Mouse (Mus musculus) forebrain, embryonic 16.5 days (tissue): ENCODE data around the gene Coro7. TPM values are rescaled to one million over a fixed set of nuclear protein-coding genes. Genes with fewer than 3 reads are reported as not detected.

ENCODE experiments used
- ATAC-seq: fragments of 200-750 bp; cut with Nextera tagmentation; 2 replicates; pipeline ENCODE4 v1.8.0; 2017; ENCODE audit warnings: mild to moderate bottlenecking, moderate library complexity
- H3K27ac ChIP-seq: fragments of 300-500 bp; sonication (generic); 2 replicates; pipeline ENCODE4 v1.5.1; 2014; ENCODE audit warnings: low read length, control low read depth
- H3K27me3 ChIP-seq: fragments of 300-500 bp; sonication (generic); replicated peaks from 2 replicates; pipeline ENCODE4 v1.6.1; 2014; ENCODE audit warnings: low read length; ENCODE audit not compliant: control insufficient read depth, insufficient read depth
- H3K36me3 ChIP-seq: fragments of 300-500 bp; sonication (generic); 2 replicates; pipeline ENCODE4 v1.6.1; 2014; ENCODE audit not compliant: control insufficient read depth, insufficient read depth
- H3K4me1 ChIP-seq: fragments of 300-500 bp; sonication (generic); replicated peaks from 2 replicates; pipeline ENCODE4 v1.6.1; 2014; ENCODE audit warnings: low read length; ENCODE audit not compliant: control insufficient read depth, insufficient read depth
- H3K4me2 ChIP-seq: fragments of 300-500 bp; sonication (generic); 2 replicates; pipeline ENCODE4 v1.6.1; 2014; ENCODE audit warnings: mild to moderate bottlenecking, low read length, control low read depth
- H3K4me3 ChIP-seq: fragments of 300-500 bp; sonication (generic); replicated peaks from 2 replicates; pipeline ENCODE4 v1.5.1; 2014; ENCODE audit warnings: mild to moderate bottlenecking, low read length, control low read depth
- H3K9ac ChIP-seq: fragments of 300-500 bp; sonication (generic); replicated peaks from 2 replicates; pipeline ENCODE4 v1.6.1; 2014; ENCODE audit warnings: low read depth, low read length, control low read depth
- H3K9me3 ChIP-seq: fragments of 300-500 bp; sonication (generic); 2 replicates; pipeline ENCODE4 v1.6.1; 2016; ENCODE audit warnings: low read length; ENCODE audit not compliant: control insufficient read depth
- WGBS: fragments of 180-500 bp; shearing (Covaris S2); extraction: QIAGEN DNeasy Blood & Tissue Kit; methylation state at CpG from one replicate; pipeline ENCODE4 v1.1.7; 2014; 5-methylcytosine and 5-hydroxymethylcytosine counted together
- polyA plus RNA-seq: library from polyadenylated mRNA; unstranded; fragments of >200 nt; fragmentation: Nextera tagmentation; extraction: Ambion mirVana; gene quantifications from 2 replicates; pipeline ENCODE4 v1.2.1, GENCODE M21; 2015

The Coro7 gene
- polyA plus RNA-seq, 1 experiment from 2014 or later, result 32.6 TPM

DNA sequence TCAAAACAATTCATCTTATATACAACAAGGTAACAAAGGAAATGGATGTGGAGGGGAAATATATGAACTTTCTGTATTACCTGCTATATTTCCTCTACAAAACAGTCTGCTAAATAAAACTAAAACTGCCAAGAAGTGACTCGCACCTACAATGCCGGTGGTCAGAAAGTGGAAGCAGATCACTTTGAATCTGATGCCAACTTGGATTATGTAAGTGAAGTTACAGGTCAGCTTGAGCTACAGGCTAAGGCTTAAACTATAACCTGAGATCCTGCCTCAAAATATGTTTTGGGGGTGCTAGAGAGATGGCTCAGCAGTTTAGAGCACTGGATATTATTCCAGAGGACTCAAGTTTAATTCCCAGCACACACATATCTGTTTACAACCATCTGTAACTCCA, 13.9 kb downstream of the Coro7 start:
- WGBS, result 94% methylated on average over 2 of the region's 2 CpGs
- Histone ChIP-seq H3K9ac (no peak overlapping the region), H3K4me1 (no peaks in the 10 kb centered on the region), H3K36me3 (0 out of 2 replicates have a peak, but pooled peaks cover 2% of the 10 kb centered on the region), H3K27ac (no peak overlapping the region), H3K4me3 (no peak overlapping the region), H3K27me3 (no peaks in the 10 kb centered on the region), H3K9me3 (no peaks in the 10 kb centered on the region), H3K4me2 (no peak overlapping the region)
- no peak for ATAC-seq

DNA sequence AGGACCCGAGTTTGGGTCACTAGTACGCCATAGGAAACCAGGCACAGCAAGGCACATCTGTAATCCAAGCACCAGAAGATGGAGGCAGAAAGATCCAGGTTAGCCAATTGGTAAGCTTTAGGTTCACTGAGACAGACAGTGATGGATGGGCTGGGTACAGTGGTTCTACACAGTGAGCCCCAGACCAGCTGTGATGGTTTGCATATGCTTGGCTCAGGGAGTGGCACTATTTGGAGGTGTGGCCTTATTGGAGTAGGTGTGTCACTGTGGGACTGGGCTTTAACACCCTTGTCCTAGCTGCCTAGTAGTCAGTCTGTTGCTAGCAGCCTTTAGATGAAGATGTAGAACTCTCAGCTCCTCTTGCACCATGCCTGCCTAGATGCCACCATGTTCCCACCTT, 15.8 kb downstream of the Coro7 start:
- no peaks in the 10 kb centered on the region for H3K9me3 ChIP-seq
- WGBS, result 87% methylated on average over 2 of the region's 2 CpGs
- H3K27me3 ChIP-seq, result no peaks in the 10 kb centered on the region
- no peak overlapping the region for H3K9ac ChIP-seq
- no peak overlapping the region for H3K4me3 ChIP-seq
- peaks cover 6% of the 10 kb centered on the region for H3K4me1 ChIP-seq
- 0 out of 2 replicates have a peak, but pooled peaks cover 2% of the 10 kb centered on the region for H3K36me3 ChIP-seq
- H3K27ac ChIP-seq, result no peak overlapping the region
- ATAC-seq, result no peak
- no peak overlapping the region for H3K4me2 ChIP-seq

- Histone ChIP-seq H3K27ac (no peak overlapping the region), H3K4me1 (peaks cover 8% of the 10 kb centered on the region), H3K4me3 (no peak overlapping the region), H3K9me3 (no peaks in the 10 kb centered on the region), H3K4me2 (no peak overlapping the region), H3K27me3 (no peaks in the 10 kb centered on the region), H3K9ac (no peak overlapping the region), H3K36me3 (0 out of 2 replicates have a peak, but pooled peaks cover 2% of the 10 kb centered on the region)
- WGBS, result 75% methylated on average over 2 of the region's 2 CpGs
- no peak for ATAC-seq
Measured at GRCm38 (mm10) chr16:4661605-4662004, 18.0 kb downstream of the Coro7 start.

GRCm38 (mm10) chr16:4659326-4659725, 20.3 kb downstream of the Coro7 start:
- no peak overlapping the region for H3K4me3 ChIP-seq
- H3K9me3 ChIP-seq, result no peaks in the 10 kb centered on the region
- ATAC-seq, result no peak
- H3K4me2 ChIP-seq, result no peak overlapping the region
- peaks cover 8% of the 10 kb centered on the region for H3K4me1 ChIP-seq
- H3K27me3 ChIP-seq, result no peaks in the 10 kb centered on the region
- H3K27ac ChIP-seq, result peak overlapping the region; percentile 38; the same call in 1 of the 2 replicates
- WGBS, result 10% methylated on average over 2 of the region's 2 CpGs
- H3K36me3 ChIP-seq, result 0 out of 2 replicates have a peak, but pooled peaks cover 2% of the 10 kb centered on the region
- 0 out of 2 replicates have a peak overlapping the region, but pooled peaks have one; percentile 15 for H3K9ac ChIP-seq

GRCm38 (mm10) chr16:4658781-4659245, 20.8 kb downstream of the Coro7 start:
- 0 out of 2 replicates have a peak, but pooled peaks cover 2% of the 10 kb centered on the region for H3K36me3 ChIP-seq
- peak; percentile 47; the same call in 1 of the 2 replicates for ATAC-seq
- no peak overlapping the region; the same call in 1 of the 2 replicates for H3K27ac ChIP-seq
- no peaks in the 10 kb centered on the region for H3K9me3 ChIP-seq
- H3K4me1 ChIP-seq, result peaks cover 8% of the 10 kb centered on the region
- WGBS, result 10% methylated on average over 11 of the region's 11 CpGs
- no peak overlapping the region for H3K9ac ChIP-seq
- H3K27me3 ChIP-seq, result no peaks in the 10 kb centered on the region
- H3K4me3 ChIP-seq, result no peak overlapping the region
- H3K4me2 ChIP-seq, result no peak overlapping the region

GRCm38 (mm10) chr16:4656571-4657081, 23.0 kb downstream of the Coro7 start:
- Histone ChIP-seq H3K36me3 (peaks cover 1% of the 10 kb centered on the region; the same call in 1 of the 2 replicates), H3K9me3 (no peaks in the 10 kb centered on the region), H3K27me3 (no peaks in the 10 kb centered on the region), H3K27ac (no peak overlapping the region), H3K4me3 (no peak overlapping the region), H3K4me1 (peaks cover 8% of the 10 kb centered on the region), H3K9ac (no peak overlapping the region), H3K4me2 (no peak overlapping the region)
- 59% methylated on average over 9 of the region's 9 CpGs for WGBS
- no peak for ATAC-seq

DNA sequence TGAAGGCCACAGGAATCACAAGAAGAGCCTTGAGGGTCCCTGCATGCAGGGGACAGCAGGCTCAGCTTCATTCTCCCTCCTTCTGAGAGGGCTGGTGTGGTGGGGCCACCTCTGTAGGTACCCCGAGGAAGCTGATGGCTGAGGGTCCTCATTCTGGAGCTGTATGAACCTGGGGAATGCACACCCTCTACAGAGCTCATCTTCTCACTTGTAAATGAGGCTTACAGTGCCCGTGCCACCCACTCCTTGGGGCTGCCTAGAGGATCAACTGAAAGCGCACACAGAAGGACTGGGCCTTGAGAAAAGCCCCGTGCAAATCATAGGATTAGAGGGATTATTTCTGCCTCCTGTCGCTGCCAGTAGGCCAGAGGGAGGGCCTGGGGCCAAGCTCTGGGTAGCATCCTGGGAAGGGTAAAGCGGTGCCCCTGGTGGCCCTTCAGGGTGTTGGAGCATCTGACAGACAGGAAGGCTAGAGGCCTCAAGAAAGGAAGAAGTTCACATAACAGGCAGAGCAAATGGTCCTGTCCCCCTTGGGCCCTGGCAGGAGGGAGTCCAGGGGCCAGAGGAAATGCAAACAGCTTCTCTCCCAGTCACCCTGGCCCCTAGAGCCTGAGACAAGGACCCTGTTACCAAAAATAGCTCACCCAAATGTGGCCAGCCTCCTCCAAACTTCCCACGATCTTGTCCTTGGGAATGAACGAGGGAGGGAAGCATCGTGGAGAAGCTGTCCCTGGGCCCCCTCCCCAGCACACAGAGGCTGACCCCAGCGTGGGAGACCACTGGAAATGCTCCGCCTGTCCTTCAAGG, 23.6 kb downstream of the Coro7 start:
- WGBS, result 38% methylated on average over 11 of the region's 11 CpGs
- Histone ChIP-seq H3K27me3 (no peaks in the 10 kb centered on the region), H3K9ac (no peak overlapping the region), H3K27ac (no peak overlapping the region), H3K4me1 (peaks cover 8% of the 10 kb centered on the region), H3K9me3 (no peaks in the 10 kb centered on the region), H3K4me2 (no peak overlapping the region), H3K36me3 (no peaks in the 10 kb centered on the region; the same call in 1 of the 2 replicates), H3K4me3 (no peak overlapping the region)
- ATAC-seq, result 0 out of 2 replicates have a peak, but pooled peaks have one; percentile 10

DNA sequence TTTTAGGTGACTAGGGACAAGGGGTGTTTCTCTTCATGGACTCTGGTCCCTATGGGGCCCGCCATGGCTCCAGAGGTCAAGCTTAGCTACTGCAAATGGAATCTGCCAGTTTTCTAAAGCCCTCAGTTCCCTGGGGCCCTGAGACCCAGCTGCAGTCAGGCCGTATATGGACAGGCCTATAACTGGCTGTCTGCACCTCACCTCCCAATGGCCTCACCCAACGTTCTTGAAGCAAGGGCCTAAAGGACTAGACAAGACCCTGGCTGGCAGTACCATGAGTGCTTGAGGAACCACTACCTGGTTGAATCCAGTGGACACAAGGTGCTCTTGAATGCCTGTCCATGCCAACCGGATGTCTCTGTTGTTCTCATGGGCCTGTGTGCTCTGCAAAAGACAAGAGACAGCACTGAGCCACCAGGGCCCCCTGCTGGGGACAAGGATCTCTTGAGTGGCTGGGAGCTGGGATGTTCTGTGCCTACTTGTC, 24.3 kb downstream of the Coro7 start:
- no peaks in the 10 kb centered on the region for H3K27me3 ChIP-seq
- H3K9ac ChIP-seq, result no peak overlapping the region
- no peak overlapping the region for H3K4me3 ChIP-seq
- no peak overlapping the region for H3K4me2 ChIP-seq
- WGBS, result 78% methylated on average over 4 of the region's 4 CpGs
- peaks cover 8% of the 10 kb centered on the region for H3K4me1 ChIP-seq
- no peak overlapping the region for H3K27ac ChIP-seq
- H3K36me3 ChIP-seq, result no peaks in the 10 kb centered on the region; the same call in 1 of the 2 replicates
- H3K9me3 ChIP-seq, result no peaks in the 10 kb centered on the region
- ATAC-seq, result no peak

DNA sequence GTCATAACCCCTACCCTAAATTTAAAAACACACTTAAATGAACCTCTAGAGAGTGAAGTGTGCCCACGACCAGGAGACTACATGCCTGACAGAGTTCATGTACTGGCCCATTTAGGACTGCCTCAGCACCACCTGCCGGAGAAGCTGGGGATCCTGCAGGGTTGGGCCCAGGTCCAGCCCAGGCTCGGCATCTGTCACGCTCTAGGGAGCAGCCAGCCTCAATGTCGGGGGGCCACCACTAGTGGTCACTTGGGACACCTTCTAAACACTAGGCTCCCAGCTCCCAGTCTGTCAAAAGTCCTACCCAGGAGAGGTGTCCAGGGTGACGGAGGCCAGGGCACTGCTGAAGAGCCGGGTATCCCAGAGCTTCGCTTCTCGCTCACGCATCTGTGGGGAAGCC, 24.9 kb downstream of the Coro7 start:
- no peak for ATAC-seq
- H3K4me1 ChIP-seq, result peaks cover 8% of the 10 kb centered on the region
- no peaks in the 10 kb centered on the region; the same call in 1 of the 2 replicates for H3K36me3 ChIP-seq
- H3K4me3 ChIP-seq, result no peak overlapping the region
- no peak overlapping the region for H3K4me2 ChIP-seq
- H3K27ac ChIP-seq, result no peak overlapping the region
- no peak overlapping the region for H3K9ac ChIP-seq
- no peaks in the 10 kb centered on the region for H3K27me3 ChIP-seq
- 87% methylated on average over 10 of the region's 10 CpGs for WGBS
- no peaks in the 10 kb centered on the region for H3K9me3 ChIP-seq
